ENCODE assay signal across 23 mouse cellular contexts in the genomic region with DNA sequence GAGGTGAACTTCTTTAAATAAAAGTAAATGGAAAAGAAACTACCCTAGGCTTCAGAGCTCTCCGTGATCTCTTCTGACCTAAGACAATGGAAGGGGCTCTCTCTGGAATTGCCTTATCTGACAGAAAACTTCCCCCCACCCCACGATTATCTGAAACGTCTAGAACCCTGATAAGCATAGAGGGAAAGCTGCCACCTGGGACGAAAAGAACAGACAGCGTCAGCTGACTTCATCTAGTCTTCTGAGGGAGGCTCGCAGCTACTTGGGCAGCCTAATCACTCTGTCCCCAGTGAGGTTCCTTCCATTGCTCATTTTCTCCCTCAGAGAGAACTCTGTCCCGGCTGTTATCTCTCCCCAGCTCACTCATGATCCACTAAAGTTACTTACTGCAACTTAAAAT. TPM values are rescaled to one million over a fixed set of nuclear protein-coding genes. Genes with fewer than 3 reads are reported as not detected.
DNase-seq lines count a peak whose midpoint lies in the region; ATAC-seq and TF ChIP-seq lines count a peak whose summit lies in the region.
"Had no signal": no experiment of that assay in that cellular context is flagged by ENCODE, and none has a peak within 500 bp of the region (broad histone marks: within the 10 kb centered on the region; RNA-seq: fewer than 3 reads in every experiment).

No protein-coding gene starts in this region.

- no peak overlapping the region for H3K4me3 ChIP-seq in liver, embryonic 11.5 days (ENCODE audit: low read depth, low read length)
- H3K4me3 ChIP-seq in lung, postnatal 0 days (ENCODE audit: low read depth, low read length), result no peak overlapping the region
- H3K4me3 ChIP-seq in liver, postnatal 0 days (ENCODE audit: low read depth, low read length), result no peak overlapping the region
- H3K4me3 ChIP-seq: embryonic facial prominence, embryonic 12.5 days; embryonic facial prominence, embryonic 15.5 days; gastrocnemius, adult 2 months; hindbrain, embryonic 12.5 days; hindbrain, embryonic 15.5 days had no signal

- H3K27ac ChIP-seq in liver, embryonic 11.5 days (ENCODE audit: low read depth, low read length), result peak overlapping the region; percentile 5; the same call in 1 of the 2 replicates
- H3K27ac ChIP-seq in lung, postnatal 0 days (ENCODE audit: low read length), result peak overlapping the region; percentile 11; the same call in 1 of the 2 replicates
- H3K27ac ChIP-seq in liver, postnatal 0 days (ENCODE audit: low read depth), result peak overlapping the region; percentile 69
- H3K27ac ChIP-seq: embryonic facial prominence, embryonic 12.5 days; embryonic facial prominence, embryonic 15.5 days; gastrocnemius, adult 2 months; hindbrain, embryonic 12.5 days; hindbrain, embryonic 15.5 days had no signal

- no peak overlapping the region for H3K4me2 ChIP-seq in liver, embryonic 11.5 days
- H3K4me2 ChIP-seq in lung, postnatal 0 days (replicated peaks; ENCODE audit: low read depth, low read length), result no peak overlapping the region
- H3K4me2 ChIP-seq in liver, postnatal 0 days (ENCODE audit: low read depth, low read length), result no peak overlapping the region
- H3K4me2 ChIP-seq: embryonic facial prominence, embryonic 12.5 days; embryonic facial prominence, embryonic 15.5 days; heart, embryonic 11.5 days; hindbrain, embryonic 12.5 days; hindbrain, embryonic 15.5 days had no signal

- DNase-seq in liver, embryonic 11.5 days (ENCODE audit: low spot score), result no peak
- DNase-seq in liver, result no peak
- no peak for DNase-seq in lung, postnatal 0 days (ENCODE audit: low spot score)
- no peak for DNase-seq in lung, postnatal 14 days
- DNase-seq in liver, postnatal 0 days, result no peak
- DNase-seq in left cerebral cortex, postnatal 14 days (ENCODE audit: low spot score in 2 of 2), result no peak
- DNase-seq: adrenal gland, postnatal 10 days; adrenal gland, postnatal 36 days; cerebellum, adult 11 months; cerebellum, adult 2 months; cerebellum, adult 9-11 months; cerebellum, postnatal 25 days; forebrain, postnatal 0 days; gastrocnemius, adult 2 months; gastrocnemius, postnatal 14 days; heart, adult 11 months had no signal

- H3K36me3 ChIP-seq in liver, embryonic 11.5 days (ENCODE audit: control insufficient read depth, insufficient read depth, low read length), result peaks cover 21% of the 10 kb centered on the region
- H3K36me3 ChIP-seq in lung, postnatal 0 days (ENCODE audit: insufficient read depth, low read length), result peaks cover 38% of the 10 kb centered on the region; the same call in 1 of the 2 replicates
- H3K36me3 ChIP-seq in liver, postnatal 0 days (replicated peaks; ENCODE audit: insufficient read depth, low read length), result peaks cover 61% of the 10 kb centered on the region

- 33% methylated on average over 7 of the region's 7 CpGs for WGBS in liver, embryonic 11.5 days
- WGBS in lung, postnatal 0 days, result 53% methylated on average over 7 of the region's 7 CpGs
- 56% methylated on average over 7 of the region's 7 CpGs for WGBS in liver, postnatal 0 days (ENCODE audit: insufficient replicate concordance)

- intact Hi-C loops in left cerebral cortex, postnatal 14 days (cut with DNase I), result no loop called here

- H3K27me3 ChIP-seq in liver, embryonic 11.5 days (replicated peaks; ENCODE audit: control insufficient read depth, insufficient read depth, low read length), result no peaks in the 10 kb centered on the region
- H3K27me3 ChIP-seq in lung, postnatal 0 days (replicated peaks; ENCODE audit: insufficient read depth, low read length), result no peaks in the 10 kb centered on the region
- no peaks in the 10 kb centered on the region for H3K27me3 ChIP-seq in liver, postnatal 0 days (ENCODE audit: insufficient read depth, low read length)
- H3K27me3 ChIP-seq: embryonic facial prominence, embryonic 12.5 days; embryonic facial prominence, embryonic 15.5 days; hindbrain, embryonic 12.5 days; hindbrain, embryonic 15.5 days; Patski had no signal

- no peak for TF ChIP-seq CTCF in lung, postnatal 0 days (IDR thresholded peaks at IDR 0.05)
- no peak for TF ChIP-seq CTCF in liver, postnatal 0 days (IDR thresholded peaks at IDR 0.05; ENCODE audit: low read depth)

- peaks cover 37% of the 10 kb centered on the region for H3K4me1 ChIP-seq in liver, embryonic 11.5 days (replicated peaks; ENCODE audit: control insufficient read depth, insufficient read depth, low read length)
- peaks cover 12% of the 10 kb centered on the region; the same call in 1 of the 2 replicates for H3K4me1 ChIP-seq in lung, postnatal 0 days (ENCODE audit: insufficient read depth, low read depth, low read length)
- peaks cover 14% of the 10 kb centered on the region for H3K4me1 ChIP-seq in liver, postnatal 0 days (ENCODE audit: insufficient read depth)
- H3K4me1 ChIP-seq: embryonic facial prominence, embryonic 12.5 days; embryonic facial prominence, embryonic 15.5 days; hindbrain, embryonic 12.5 days; hindbrain, embryonic 15.5 days had no signal

- no peak for TF ChIP-seq EP300 in lung, postnatal 0 days (IDR thresholded peaks at IDR 0.05)
- TF ChIP-seq EP300 in liver, postnatal 0 days (IDR thresholded peaks at IDR 0.05; ENCODE audit: low read depth), result no peak

- 0 out of 2 replicates have a peak, but pooled peaks have one; percentile 29 for ATAC-seq in liver, embryonic 11.5 days (replicated peaks; ENCODE audit: low FRiP score)
- ATAC-seq in lung, postnatal 0 days, result no peak
- ATAC-seq in liver, postnatal 0 days, result no peak
- ATAC-seq: forebrain, embryonic 14.5 days; forebrain, postnatal 0 days; Patski had no signal

- no peaks in the 10 kb centered on the region for H3K9me3 ChIP-seq in liver, embryonic 11.5 days (ENCODE audit: control insufficient read depth, low read length)
- no peaks in the 10 kb centered on the region for H3K9me3 ChIP-seq in lung, postnatal 0 days (ENCODE audit: low read length)
- no peaks in the 10 kb centered on the region for H3K9me3 ChIP-seq in liver, postnatal 0 days (ENCODE audit: low read length)
- H3K9me3 ChIP-seq: embryonic facial prominence, embryonic 12.5 days; embryonic facial prominence, embryonic 15.5 days; hindbrain, embryonic 12.5 days; hindbrain, embryonic 15.5 days had no signal

- H3K9ac ChIP-seq in liver, embryonic 11.5 days (ENCODE audit: low read depth, low read length), result no peak overlapping the region
- no peak overlapping the region for H3K9ac ChIP-seq in lung, postnatal 0 days (replicated peaks; ENCODE audit: low read depth)
- H3K9ac ChIP-seq in liver, postnatal 0 days (replicated peaks), result no peak overlapping the region
- H3K9ac ChIP-seq: embryonic facial prominence, embryonic 12.5 days; embryonic facial prominence, embryonic 15.5 days; forebrain, postnatal 0 days; hindbrain, embryonic 12.5 days; hindbrain, embryonic 15.5 days had no signal

RNA-seq across cellular contexts. Expression of gene Gpam, which starts 36.9 kb away (rescaled TPM):
- polyA plus RNA-seq in liver, embryonic 11.5 days (2014; fragmentation: Nextera tagmentation; extraction: Ambion mirVana), result 36.3 and 42.2 TPM in 2 replicates
- polyA plus RNA-seq in lung, postnatal 0 days (2015; fragmentation: Nextera tagmentation; extraction: Ambion mirVana), result 41.4 and 51.8 TPM in 2 replicates
- 19.8 and 24.2 TPM in 2 replicates for polyA plus RNA-seq in liver, postnatal 0 days (2015; fragmentation: Nextera tagmentation; extraction: Ambion mirVana)
- total RNA-seq in left cerebral cortex, postnatal 14 days (2021), result 10 to 100 TPM; 65.0 to 66.0 TPM

Comparison
In these comparisons a context has a peak if more than half of its experiments do, and no peak if none do; other contexts are left out.
1. H3K27ac ChIP-seq: peak in every context shown above with its lines; median percentile 69 in liver, postnatal 0 days; 11 in lung, postnatal 0 days; 5 in liver, embryonic 11.5 days.